Mouse (Mus musculus) heart, adult 2 months (tissue): ENCODE measurements around the gene Prkcd. TPM values are rescaled to one million over a fixed set of nuclear protein-coding genes. Genes with fewer than 3 reads are reported as not detected.

Source experiments
- DNase-seq, 2 experiments: peaks; one replicate each; pipeline ENCODE4 v3.0.0; 2021
- H3K27ac ChIP-seq: fragments of 200-600 bp; 2 replicates; pipeline ENCODE4 v1.8.1; 2022
- H3K27me3 ChIP-seq: fragments of 200-500 bp; 2 replicates; pipeline ENCODE4 v1.6.1; 2012; ENCODE audit warnings: mild to moderate bottlenecking, low read length, inconsistent platforms, mixed read lengths; ENCODE audit not compliant: control insufficient read depth, insufficient read depth
- H3K36me3 ChIP-seq: fragments of 200-500 bp; 2 replicates; pipeline ENCODE4 v1.6.1; 2012; ENCODE audit warnings: low read length, inconsistent platforms; ENCODE audit not compliant: control insufficient read depth, insufficient read depth
- H3K4me1 ChIP-seq: fragments of 200-500 bp; 2 replicates; pipeline ENCODE4 v1.6.1; 2011; ENCODE audit warnings: low read length; ENCODE audit not compliant: control insufficient read depth, insufficient read depth
- H3K4me3 ChIP-seq: fragments of 200-600 bp; 2 replicates; pipeline ENCODE4 v1.8.1; 2022
- H3K79me2 ChIP-seq: fragments of 200-500 bp; replicated peaks from 2 replicates; pipeline ENCODE4 v1.6.1; 2012; ENCODE audit warnings: mild to moderate bottlenecking, inconsistent platforms, low read length, moderate library complexity, mixed read lengths; ENCODE audit not compliant: control insufficient read depth, insufficient read depth
- H3K9ac ChIP-seq: fragments of 200-500 bp; 2 replicates; pipeline ENCODE4 v1.6.1; 2012; ENCODE audit warnings: low read depth, mild to moderate bottlenecking, control low read depth, inconsistent platforms, low read length, mixed read lengths
- CTCF ChIP-seq: fragments of 200-600 bp; IDR thresholded peaks from 2 replicates; pipeline ENCODE4 v1.8.1; 2022; ENCODE audit warnings: antibody characterized with exemption, mild to moderate bottlenecking, moderate library complexity
- EP300 ChIP-seq: fragments of 200-500 bp; IDR thresholded peaks from 2 replicates; pipeline ENCODE4 v1.6.1; 2011; ENCODE audit warnings: low read depth, low read length, control low read depth; ENCODE audit not compliant: insufficient read depth
- POLR2A ChIP-seq: fragments of 200-500 bp; IDR thresholded peaks from 2 replicates; pipeline ENCODE4 v1.6.1; 2011; ENCODE audit warnings: mild to moderate bottlenecking, low read depth, low read length, control low read depth; ENCODE audit not compliant: insufficient read depth
- WGBS: fragments of 180-500 bp; shearing (Covaris S2); methylation state at CpG from one replicate; pipeline ENCODE4 v1.1.7; 2018; 5-methylcytosine and 5-hydroxymethylcytosine counted together
- intact Hi-C: fragments of 180-260 bp; cut with DNase I; formaldehyde crosslinking; loops from one replicate; pipeline ENCODE4 v1.15.1; 2025
- polyA plus RNA-seq: library from polyadenylated mRNA; depleted of rRNA; stranded (reverse); fragments of >200 nt; gene quantifications from 2 replicates; pipeline ENCODE4 v1.2.3, GENCODE M21; 2012
- total RNA-seq, 2 experiments: library from RNA; stranded (reverse); gene quantifications; 2 replicates each; pipeline ENCODE4 v1.2.3; 2021

Gene Prkcd
- total and polyA plus RNA-seq, 3 experiments, result 10.4 to 31.7 (median 12.6) TPM

GRCm38 (mm10) chr14:30553185-30553584 lies 72.8 kb downstream of the Prkcd start:
- H3K27ac ChIP-seq, result no peak overlapping the region
- TF ChIP-seq CTCF, result no peak
- no peak for TF ChIP-seq POLR2A
- TF ChIP-seq EP300, result no peak
- no peaks in the 10 kb centered on the region; the same call in 1 of the 2 replicates for H3K36me3 ChIP-seq
- no peak overlapping the region for H3K9ac ChIP-seq
- intact Hi-C loops, result no loop called here
- WGBS, result 61% methylated on average over 4 of the region's 4 CpGs
- H3K4me1 ChIP-seq, result peaks cover 9% of the 10 kb centered on the region
- DNase-seq, result peak in 1 of 2 experiments; percentile 42
- H3K4me3 ChIP-seq, result no peak overlapping the region
- H3K27me3 ChIP-seq, result no peaks in the 10 kb centered on the region
- H3K79me2 ChIP-seq, result no peaks in the 10 kb centered on the region

GRCm38 (mm10) chr14:30551981-30552380 lies 74.0 kb downstream of the Prkcd start:
- Histone ChIP-seq H3K4me1 (peaks cover 9% of the 10 kb centered on the region), H3K36me3 (no peaks in the 10 kb centered on the region; the same call in 1 of the 2 replicates), H3K27me3 (no peaks in the 10 kb centered on the region), H3K27ac (no peak overlapping the region), H3K9ac (no peak overlapping the region), H3K4me3 (no peak overlapping the region), H3K79me2 (no peaks in the 10 kb centered on the region)
- intact Hi-C loops, result no loop called here
- TF ChIP-seq CTCF (no peak), POLR2A (no peak), EP300 (no peak)
- WGBS, result 98% methylated on average over 2 of the region's 2 CpGs
- DNase-seq, result no peak

- Histone ChIP-seq H3K27ac (no peak overlapping the region), H3K4me1 (peaks cover 9% of the 10 kb centered on the region), H3K4me3 (no peak overlapping the region), H3K9ac (no peak overlapping the region), H3K27me3 (no peaks in the 10 kb centered on the region), H3K79me2 (no peaks in the 10 kb centered on the region), H3K36me3 (no peaks in the 10 kb centered on the region; the same call in 1 of the 2 replicates)
- TF ChIP-seq POLR2A (no peak), CTCF (no peak), EP300 (no peak)
- intact Hi-C loops, result no loop called here
- DNase-seq, result peak in 1 of 2 experiments; percentile 39
- 20% methylated on average over 5 of the region's 5 CpGs for WGBS
These were observed 74.5 kb downstream of the Prkcd start for GRCm38 (mm10) chr14:30551509-30551908.

- WGBS, result 49% methylated on average over 8 of the region's 8 CpGs
- no peaks in the 10 kb centered on the region; the same call in 1 of the 2 replicates for H3K36me3 ChIP-seq
- intact Hi-C loops, result no loop called here
These were observed 75.6 kb downstream of the Prkcd start for GRCm38 (mm10) chr14:30550232-30551070.

GRCm38 (mm10) chr14:30549777-30550149 lies 76.2 kb downstream of the Prkcd start:
- no peak for TF ChIP-seq EP300
- no peak for TF ChIP-seq POLR2A
- TF ChIP-seq CTCF, result no peak
- Histone ChIP-seq H3K4me3 (peak overlapping the region; percentile 58), H3K9ac (peak overlapping the region; percentile 86), H3K27ac (peak overlapping the region; percentile 88), H3K27me3 (no peaks in the 10 kb centered on the region), H3K79me2 (no peaks in the 10 kb centered on the region), H3K4me1 (peaks cover 9% of the 10 kb centered on the region), H3K36me3 (no peaks in the 10 kb centered on the region; the same call in 1 of the 2 replicates)
- intact Hi-C loops, result loop anchor here (2.0 to 5.0 kb wide), 3 partner anchors 23 to 103 kb away; partner anchors contain the start of gene Dcp1a
- peak in 1 of 2 experiments; percentile 30 for DNase-seq
- WGBS, result 4% methylated on average over 10 of the region's 10 CpGs

More at GRCm38 (mm10) chr14:30550232-30551070, 75.6 kb downstream of the Prkcd start:
- Histone ChIP-seq H3K27ac (no peak overlapping the region; the same call in 1 of the 2 replicates), H3K9ac (no peak overlapping the region), H3K4me1 (peaks cover 9% of the 10 kb centered on the region), H3K27me3 (no peaks in the 10 kb centered on the region), H3K4me3 (peak overlapping the region; percentile 58), H3K79me2 (no peaks in the 10 kb centered on the region)
- DNase-seq, result no peak
- TF ChIP-seq CTCF (no peak), POLR2A (no peak), EP300 (no peak)
